Mouse (Mus musculus) kidney, adult 2 months (tissue): ENCODE results near the gene Dtx1.

Experiments used
- CTCF ChIP-seq: fragments of 200-500 bp; conservative IDR thresholded peaks from 2 replicates; pipeline ENCODE4 v1.5.1; 2011; ENCODE audit warnings: low read depth, mild to moderate bottlenecking, control low read depth, low read length, moderate library complexity, mixed read lengths; ENCODE audit not compliant: insufficient read depth, insufficient read length
- POLR2A ChIP-seq: fragments of 200-500 bp; IDR thresholded peaks from one replicate; pipeline ENCODE4 v1.6.1; 2011; ENCODE audit warnings: low read depth, low read length, control low read depth

DNA sequence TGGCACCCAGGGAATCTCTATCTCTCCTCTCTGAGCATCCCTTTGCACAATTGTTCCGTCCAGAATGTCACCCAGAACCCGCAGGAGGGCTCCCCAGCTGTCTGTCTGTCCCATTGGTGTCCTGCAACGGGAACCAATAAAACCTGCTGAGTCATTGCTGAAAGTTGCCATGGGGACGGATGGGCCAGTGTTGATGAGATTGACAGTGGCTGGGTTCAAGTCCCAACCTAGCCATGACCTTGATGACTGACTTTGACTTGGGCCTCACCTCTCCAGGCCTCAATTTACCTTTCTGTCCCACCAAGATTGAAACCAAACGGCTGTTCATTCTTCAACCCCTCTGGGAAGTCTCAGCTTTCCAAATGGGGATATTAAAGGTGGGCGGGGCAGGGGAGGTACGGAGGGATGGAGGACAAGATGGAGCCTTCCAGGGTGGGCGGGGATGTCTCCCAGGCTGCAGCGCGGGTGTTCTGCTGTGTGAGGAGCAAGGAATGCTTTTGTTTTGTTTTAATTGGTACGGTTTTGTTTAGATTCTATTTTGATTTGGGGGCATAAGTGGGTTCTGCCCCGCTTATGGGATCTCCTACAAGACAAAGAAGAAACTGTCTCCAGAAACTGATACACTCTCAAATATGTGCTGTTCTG is 14.2 kb upstream of the Dtx1 start:
- TF ChIP-seq CTCF (no peak), POLR2A (no peak)
